Mouse (Mus musculus) Patski (cell line): ENCODE measurements around the gene Hbb-bh2. TPM values are rescaled to one million over a fixed set of nuclear protein-coding genes. Genes with fewer than 3 reads are reported as not detected.
"Not testable (repeated sequence)": the region's sequence is repeated elsewhere in the genome, so short reads cannot be mapped to it uniquely, and the experiment has no call there.

ENCODE experiments used
- ATAC-seq: fragments of 100-300 bp; one replicate; pipeline ENCODE4 v1.8.0; 2021
- CTCF ChIA-PET: fragments of 350-600 bp; sonication (Branson Sonifier 250); formaldehyde crosslinking; loops from one replicate; lab custom pipeline; 2022; ENCODE audit warnings: inconsistent platforms; lab: Charles Lee
- POLR2A ChIA-PET: fragments of 350-600 bp; sonication (Branson Sonifier 250); formaldehyde crosslinking; loops from one replicate; lab custom pipeline; 2022; ENCODE audit warnings: antibody characterized with exemption, inconsistent platforms; lab: Charles Lee
- DNase-seq: peaks from one replicate; pipeline ENCODE4 v3.0.0-alpha.2; 2011; ENCODE audit warnings: low read depth, low spot score
- H3K27me3 ChIP-seq: fragments of 371-371 bp; one replicate; pipeline ENCODE4 v1.5.1; 2021
- CTCF ChIP-seq: fragments of 100-300 bp; IDR thresholded peaks from one replicate; pipeline ENCODE4 v1.5.1; 2021
- in situ Hi-C: fragments of 300-500 bp; cut with MboI; formaldehyde crosslinking; loops from 3 replicates; pipeline ENCODE4 v1.11.1; 2018; ENCODE audit warnings: low pct_unique_long_range_greater_than_20kb, mixed read lengths
- polyA plus RNA-seq: library from polyadenylated mRNA; unstranded; gene quantifications from one replicate; pipeline ENCODE4 v1.2.3, GENCODE M21; 2021

The Hbb-bh2 gene
- polyA plus RNA-seq, 1 experiment from 2014 or later: not detected

DNA sequence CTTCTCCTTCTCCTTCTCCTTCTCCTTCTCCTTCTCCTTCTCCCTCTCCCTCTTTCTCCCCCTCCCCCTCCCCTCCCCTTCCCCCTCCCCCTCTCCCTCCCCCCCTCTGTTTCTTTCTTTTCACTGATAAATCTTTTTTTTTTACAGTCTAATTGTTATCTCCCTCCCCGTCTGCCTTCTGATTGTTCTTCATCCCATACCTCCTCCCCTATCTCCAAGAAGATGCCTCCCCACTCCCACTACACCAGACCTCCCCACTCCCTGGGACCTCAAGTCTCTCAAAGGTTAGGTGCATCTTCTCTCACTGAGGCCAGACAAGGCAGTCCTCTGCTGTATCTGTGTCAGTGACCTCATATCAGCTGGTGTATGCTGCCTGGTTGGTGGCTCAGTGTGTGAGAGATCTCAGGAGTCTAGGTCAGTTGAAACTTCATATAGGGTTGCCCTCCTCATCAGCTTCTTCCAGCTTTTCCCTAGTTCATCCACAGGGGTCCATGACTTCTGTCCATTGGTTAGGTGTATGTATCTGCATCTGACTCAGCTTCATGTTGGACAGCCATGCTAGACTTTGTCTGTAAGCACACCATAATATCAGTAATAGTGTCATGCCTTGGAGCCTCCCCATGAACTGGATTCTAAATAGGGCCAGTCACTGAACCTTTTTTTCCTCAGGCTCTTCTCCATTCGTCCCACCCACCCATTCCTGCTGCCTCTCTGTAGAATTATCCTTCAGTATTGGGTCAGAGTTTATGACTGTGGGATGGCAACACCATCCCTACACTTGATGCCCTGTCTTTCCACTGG is 4.4 kb upstream of the Hbb-bh2 start:
- ATAC-seq (no peak), DNase-seq (no peak)
- TF ChIP-seq CTCF: no peak
- POLR2A ChIA-PET: no interaction called here
- CTCF ChIA-PET: no interaction called here
- no peaks in the 10 kb centered on the region for H3K27me3 ChIP-seq
- in situ Hi-C loops: no loop called here

DNA sequence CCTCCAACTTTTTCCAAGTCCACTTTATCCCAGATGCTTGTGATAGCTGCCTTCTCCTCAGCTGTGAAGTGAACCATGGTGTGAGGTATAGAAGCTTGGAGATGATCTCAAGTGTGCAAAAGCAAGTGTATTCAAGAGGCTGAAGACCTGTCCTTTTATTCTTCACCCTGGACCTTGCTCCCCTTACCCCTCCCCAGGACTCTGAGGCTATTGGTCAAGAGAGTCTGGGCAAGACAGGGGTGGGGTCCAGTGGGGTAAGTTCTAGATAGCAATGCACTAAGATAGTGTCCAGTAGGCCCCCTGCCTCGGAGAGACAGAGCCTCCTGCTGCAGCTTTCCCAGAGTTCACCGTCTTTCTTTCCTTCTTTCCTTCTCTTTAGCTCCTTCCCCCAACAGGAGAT is 2.7 kb upstream of the Hbb-bh2 start, which contains the start of gene Hbb-bh1:
Hbb-bh1 (minus strand) TSS at position 131 of the 400 bp plus-strand sequence.
- ATAC-seq: no peak
- ChIA-PET CTCF (no interaction called here), POLR2A (no interaction called here)
- in situ Hi-C loops: no loop called here
- H3K27me3 ChIP-seq: no peaks in the 10 kb centered on the region
- DNase-seq: no peak
- TF ChIP-seq CTCF: no peak

DNA sequence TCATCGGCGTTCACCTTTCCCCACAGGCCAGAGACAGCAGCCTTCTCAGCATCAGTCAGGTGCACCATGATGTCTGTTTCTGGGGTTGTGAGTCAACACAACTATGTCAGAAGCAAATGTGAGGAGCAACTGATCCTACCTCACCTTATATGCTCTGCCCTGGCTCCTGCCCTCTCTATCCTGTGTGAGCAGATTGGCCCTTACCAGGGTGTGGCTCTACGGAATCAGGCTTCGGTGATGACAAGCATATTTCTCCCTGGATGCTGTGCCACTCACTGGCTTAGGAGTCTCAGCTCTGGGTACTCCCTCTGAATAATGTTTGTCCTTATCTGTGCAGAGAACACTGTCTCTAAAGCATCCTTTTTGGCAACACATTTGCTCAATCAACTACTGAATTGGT is 12.5 kb downstream of the Hbb-bh2 start, which contains the start of gene Hbb-bs:
Hbb-bs (minus strand) TSS at position 289 of the 400 bp plus-strand sequence.
- POLR2A ChIA-PET: no interaction called here
- no peak for ATAC-seq
- no peaks in the 10 kb centered on the region for H3K27me3 ChIP-seq
- no peak for TF ChIP-seq CTCF
- no peak for DNase-seq
- in situ Hi-C loops: no loop called here
- CTCF ChIA-PET: no interaction called here

DNA sequence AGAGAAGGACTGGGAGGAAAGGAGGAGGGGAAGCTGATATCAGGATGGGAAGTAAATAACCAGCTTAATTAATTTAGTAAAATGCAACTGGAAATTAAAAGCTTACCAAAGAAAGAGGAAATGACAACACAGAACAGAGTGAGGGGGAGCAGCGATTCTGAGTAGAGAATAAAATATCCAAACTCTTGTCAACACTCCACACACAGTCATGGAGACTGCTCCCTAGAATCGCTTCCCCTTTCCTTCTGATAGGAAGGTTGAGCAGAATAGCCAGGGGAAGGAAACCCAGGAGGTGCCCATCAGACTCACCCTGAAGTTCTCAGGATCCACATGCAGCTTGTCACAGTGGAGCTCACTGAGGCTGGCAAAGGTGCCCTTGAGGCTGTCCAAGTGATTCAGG is 13.2 kb downstream of the Hbb-bh2 start:
- POLR2A ChIA-PET, in situ Hi-C loops, H3K27me3 ChIP-seq, CTCF ChIA-PET, DNase-seq, ATAC-seq: not testable (repeated sequence)

DNA sequence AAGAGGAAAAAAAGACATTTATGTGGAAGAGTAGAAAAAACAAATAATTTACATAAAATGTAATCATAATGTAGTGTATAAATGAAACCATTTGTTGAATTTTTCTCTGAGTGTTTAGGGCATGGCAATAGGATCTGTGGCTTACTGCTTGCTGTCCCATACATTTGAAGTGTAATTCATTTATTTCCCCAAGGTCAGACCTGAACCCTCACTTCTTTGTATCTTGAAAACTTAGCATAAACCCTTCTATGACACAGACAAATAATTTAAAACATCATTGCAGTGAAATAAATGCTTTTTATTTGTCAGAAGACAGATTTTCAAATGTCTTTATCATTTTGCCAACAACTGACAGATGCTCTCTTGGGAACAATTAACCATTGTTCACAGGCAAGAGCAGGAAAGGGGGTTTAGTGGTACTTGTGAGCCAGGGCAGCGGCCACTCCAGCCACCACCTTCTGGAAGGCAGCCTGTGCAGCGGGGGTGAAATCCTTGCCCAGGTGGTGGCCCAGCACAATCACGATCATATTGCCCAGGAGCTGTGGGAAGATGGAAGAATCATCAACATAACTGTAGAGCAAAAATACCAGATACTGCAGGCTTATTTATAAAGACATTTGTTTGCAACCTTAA is 13.9 kb downstream of the Hbb-bh2 start:
- H3K27me3 ChIP-seq: no peaks in the 10 kb centered on the region
- no peak for DNase-seq
- ChIA-PET CTCF (no interaction called here), POLR2A (no interaction called here)
- in situ Hi-C loops: no loop called here
- ATAC-seq: no peak
- no peak for TF ChIP-seq CTCF

DNA sequence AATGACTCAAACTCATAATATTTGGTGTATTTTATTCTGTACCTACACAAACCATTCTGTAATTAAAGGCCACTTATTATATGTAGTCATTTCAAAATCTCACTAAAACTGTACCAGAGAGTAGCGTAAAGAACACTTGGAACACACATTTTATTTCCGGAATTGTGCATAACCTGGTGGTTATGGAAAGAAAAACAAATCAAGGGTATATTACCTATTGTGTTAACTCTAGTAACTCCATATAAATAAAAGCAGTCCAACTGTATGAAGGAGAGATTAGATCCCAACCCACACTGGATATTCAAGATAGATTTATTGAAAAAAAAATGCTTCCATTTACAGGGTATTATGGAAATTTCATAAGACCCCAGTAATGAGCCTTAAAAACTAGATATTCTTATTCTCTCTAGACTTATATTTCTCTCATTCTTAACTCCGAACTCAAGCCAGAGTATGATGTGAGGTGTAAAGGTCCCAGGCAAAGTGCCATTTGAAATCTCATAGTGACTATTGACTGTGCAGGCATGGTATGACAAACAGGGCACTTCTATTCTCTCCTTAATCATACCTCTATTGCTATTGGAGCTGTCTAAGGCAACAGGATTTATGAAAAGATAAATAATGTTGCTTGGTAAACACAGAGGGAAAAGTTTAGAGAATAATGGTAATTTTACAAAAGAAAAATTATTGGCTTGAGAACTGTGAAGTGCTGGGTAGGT is 14.6 kb downstream of the Hbb-bh2 start:
- in situ Hi-C loops: no loop called here
- H3K27me3 ChIP-seq: no peaks in the 10 kb centered on the region
- TF ChIP-seq CTCF: no peak
- POLR2A ChIA-PET: no interaction called here
- DNase-seq (no peak), ATAC-seq (no peak)
- CTCF ChIA-PET: no interaction called here

DNA sequence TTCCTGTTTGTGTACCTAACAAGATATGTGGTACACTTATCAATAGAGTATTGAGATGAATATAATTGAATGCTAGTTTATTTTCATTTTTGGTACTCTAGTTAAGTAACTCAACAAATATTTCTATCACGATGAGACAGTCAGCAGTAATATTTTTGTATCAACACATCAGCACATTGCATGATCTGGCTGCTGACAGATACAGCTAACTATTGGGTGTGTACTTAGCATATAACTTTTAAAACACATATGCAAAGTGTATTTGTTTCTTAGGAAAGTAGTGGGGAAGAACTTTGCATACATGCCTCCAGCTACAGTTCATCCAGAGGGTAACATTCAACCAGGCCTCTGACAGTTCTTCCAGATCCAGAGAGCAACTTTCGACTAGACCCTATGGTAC is 15.7 kb downstream of the Hbb-bh2 start:
- CTCF ChIA-PET: no interaction called here
- in situ Hi-C loops: no loop called here

DNA sequence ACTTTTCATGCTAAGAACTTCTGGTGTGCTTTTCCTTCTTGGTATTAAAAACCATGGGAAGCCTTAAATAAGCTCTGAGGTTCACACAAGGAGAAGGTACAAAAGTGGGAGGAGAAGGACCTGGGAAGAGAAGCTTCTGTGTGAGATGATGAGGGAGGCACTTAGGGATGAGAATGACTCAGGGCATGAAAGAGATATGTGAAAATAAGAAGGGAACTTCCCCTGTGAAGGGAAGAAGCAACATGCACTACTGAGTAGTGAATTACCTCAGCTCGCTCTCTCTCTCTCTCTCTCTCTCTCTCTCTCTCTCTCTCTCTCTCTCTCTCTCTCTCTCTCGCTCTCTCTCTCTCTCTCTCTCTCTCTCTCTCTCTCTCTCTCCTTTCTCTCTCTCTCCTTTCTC is 25.2 kb downstream of the Hbb-bh2 start:
- H3K27me3 ChIP-seq, DNase-seq, ATAC-seq, in situ Hi-C loops, POLR2A ChIA-PET: not testable (repeated sequence)
- CTCF ChIA-PET: interaction anchor here (1.5 kb wide), 1 partner anchor 7 kb away, joined by 4 read pairs; no protein-coding TSS in a partner anchor

More for the DNA sequence above, 15.7 kb downstream of the Hbb-bh2 start:
- H3K27me3 ChIP-seq: no peaks in the 10 kb centered on the region
- ATAC-seq (no peak), DNase-seq (no peak)
- POLR2A ChIA-PET: no interaction called here
- TF ChIP-seq CTCF: no peak

DNA sequence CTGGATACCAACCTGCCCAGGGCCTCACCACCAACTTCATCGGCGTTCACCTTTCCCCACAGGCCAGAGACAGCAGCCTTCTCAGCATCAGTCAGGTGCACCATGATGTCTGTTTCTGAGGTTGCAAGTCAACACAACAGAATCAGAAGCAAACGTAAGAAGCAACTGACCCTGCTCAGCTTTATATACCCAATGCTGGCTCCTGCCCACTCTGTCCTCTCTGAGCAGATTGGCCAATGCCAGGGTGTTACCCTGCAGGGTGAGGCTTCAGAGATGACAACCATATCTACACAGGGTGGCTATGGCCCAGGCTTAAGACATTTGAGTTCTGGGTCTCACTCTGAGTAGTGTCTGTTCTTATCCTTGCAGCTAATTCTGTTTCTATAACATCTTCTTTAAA is 26.6 kb downstream of the Hbb-bh2 start, which contains the start of gene Hbb-bt:
Hbb-bt (minus strand) TSS at position 231 of the 400 bp plus-strand sequence.
- POLR2A ChIA-PET: no interaction called here
- ATAC-seq (no peak), DNase-seq (no peak)
- no peak for TF ChIP-seq CTCF
- no peaks in the 10 kb centered on the region for H3K27me3 ChIP-seq
- CTCF ChIA-PET: interaction anchor here (1.5 kb wide), 1 partner anchor 9 kb away, joined by 4 read pairs; no protein-coding TSS in a partner anchor
- in situ Hi-C loops: no loop called here

DNA sequence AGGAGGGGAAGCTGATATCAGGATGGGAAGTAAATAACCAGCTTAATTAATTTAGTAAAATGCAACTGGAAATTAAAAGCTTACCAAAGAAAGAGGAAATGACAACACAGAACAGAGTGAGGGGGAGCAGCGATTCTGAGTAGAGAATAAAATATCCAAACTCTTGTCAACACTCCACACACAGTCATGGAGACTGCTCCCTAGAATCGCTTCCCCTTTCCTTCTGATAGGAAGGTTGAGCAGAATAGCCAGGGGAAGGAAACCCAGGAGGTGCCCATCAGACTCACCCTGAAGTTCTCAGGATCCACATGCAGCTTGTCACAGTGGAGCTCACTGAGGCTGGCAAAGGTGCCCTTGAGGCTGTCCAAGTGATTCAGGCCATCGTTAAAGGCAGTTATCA is 27.2 kb downstream of the Hbb-bh2 start:
- DNase-seq, ATAC-seq, POLR2A ChIA-PET, in situ Hi-C loops, CTCF ChIA-PET, H3K27me3 ChIP-seq: not testable (repeated sequence)
